Mouse (Mus musculus): Measurements from ENCODE around the gene Spdya.
"Not testable (repeated sequence)": the region's sequence is repeated elsewhere in the genome, so short reads cannot be mapped to it uniquely, and the experiment has no call there.

Spdya gene

GRCm38 (mm10) chr17:71551757-71552451 lies at the start of gene Spdya:
Spdya (plus strand) TSS chr17:71552061.
- peak; percentile 85 for DNase-seq (ENCODE audit: low read depth, low spot score)

GRCm38 (mm10) chr17:71506832-71507231 lies 45.0 kb upstream of the Spdya start:
- DNase-seq (ENCODE audit: low read depth, low spot score) = no peak

- no peak for DNase-seq (ENCODE audit: low read depth, low spot score)
These were observed 41.6 kb upstream of the Spdya start for GRCm38 (mm10) chr17:71510297-71510696.

- DNase-seq (ENCODE audit: low read depth, low spot score) = no peak
These were observed 25.6 kb upstream of the Spdya start for GRCm38 (mm10) chr17:71526302-71526708.

GRCm38 (mm10) chr17:71526711-71527564 lies 24.9 kb upstream of the Spdya start, which contains the start of gene Ndc80:
Ndc80 (minus strand) TSS chr17:71526857.
- peak; percentile 96 for DNase-seq (ENCODE audit: low read depth, low spot score)

- no peak for DNase-seq (ENCODE audit: low read depth, low spot score)
These were observed 23.8 kb upstream of the Spdya start for GRCm38 (mm10) chr17:71528042-71528441.

- not testable (repeated sequence) for DNase-seq (ENCODE audit: low read depth, low spot score)
These were observed 16.3 kb upstream of the Spdya start for GRCm38 (mm10) chr17:71535595-71535994.

GRCm38 (mm10) chr17:71537164-71537563 lies 14.7 kb upstream of the Spdya start:
- DNase-seq (ENCODE audit: low read depth, low spot score) = no peak

GRCm38 (mm10) chr17:71548586-71548985 lies 3.3 kb upstream of the Spdya start:
- peak; percentile 13 for DNase-seq (ENCODE audit: low read depth, low spot score)

GRCm38 (mm10) chr17:71551350-71551749 lies 511 bp upstream of the Spdya start:
- no peak for DNase-seq (ENCODE audit: low read depth, low spot score)

- DNase-seq (ENCODE audit: low read depth, low spot score) = peak; percentile 8
These were observed 1.0 kb downstream of the Spdya start for GRCm38 (mm10) chr17:71552901-71553300.

GRCm38 (mm10) chr17:71561631-71562030 lies 9.8 kb downstream of the Spdya start:
- peak; percentile 30 for DNase-seq (ENCODE audit: low read depth, low spot score)

GRCm38 (mm10) chr17:71579176-71579705 lies 27.4 kb downstream of the Spdya start:
- no peak for DNase-seq (ENCODE audit: low read depth, low spot score)

- peak; percentile 3 for DNase-seq (ENCODE audit: low read depth, low spot score)
These were observed 46.2 kb downstream of the Spdya start for GRCm38 (mm10) chr17:71597881-71598658.

- peak; percentile 93 for DNase-seq (ENCODE audit: low read depth, low spot score)
These were observed 47.0 kb downstream of the Spdya start for GRCm38 (mm10) chr17:71598659-71599554.

- DNase-seq (ENCODE audit: low read depth, low spot score) = peak; percentile 96
These were observed 63.9 kb downstream of the Spdya start, which contains the start of gene Wdr43 for GRCm38 (mm10) chr17:71615638-71616318. Wdr43 (plus strand) TSS chr17:71615895.

- DNase-seq (ENCODE audit: low read depth, low spot score) = peak; percentile 8
These were observed 64.6 kb downstream of the Spdya start for GRCm38 (mm10) chr17:71616319-71617032.

- DNase-seq (ENCODE audit: low read depth, low spot score) = no peak
These were observed 65.1 kb downstream of the Spdya start for GRCm38 (mm10) chr17:71617033-71617362.

GRCm38 (mm10) chr17:71617974-71618373 lies 66.1 kb downstream of the Spdya start:
- no peak for DNase-seq (ENCODE audit: low read depth, low spot score)

Data from forelimb bud, embryonic 11.5 days (tissue).